Mouse (Mus musculus) lung, postnatal 0 days (tissue): ENCODE measurements at regions not wholly inside any gene's neighbourhood (a gene's known extent, or its start where the extent isn't known, plus 50 kb on each side); places are given as distances from the start of the nearest gene placed in this dataset.

Experiments
- CTCF ChIP-seq: IDR thresholded peaks from 2 replicates; pipeline ENCODE4 v1.5.1; 2016; ENCODE audit warnings: antibody characterized with exemption, mild to moderate bottlenecking
- EP300 ChIP-seq: IDR thresholded peaks from 2 replicates; pipeline ENCODE4 v1.6.1; 2016; ENCODE audit warnings: antibody characterized with exemption, mild to moderate bottlenecking, control low read depth

- TF ChIP-seq CTCF, result no peak
- TF ChIP-seq EP300, result no peak
These were observed 582.8 kb upstream of the Slc10a2 start for GRCm38 (mm10) chr8:5687999-5688398.
